Comparison of ENCODE assay signal across 28 mouse cellular contexts in genomic region chr19:19033974-19034373, GRCm38 (mm10).
"Had no signal": no experiment of that assay in that cellular context is flagged by ENCODE, and none has a peak within 500 bp of the region (broad histone marks: within the 10 kb centered on the region; RNA-seq: fewer than 3 reads in every experiment).

No protein-coding gene starts in this region.

- H3K9me3 ChIP-seq: limb, embryonic 10.5 days; limb, embryonic 12.5 days; limb, embryonic 13.5 days; limb, embryonic 15.5 days; liver, embryonic 12.5 days; liver, embryonic 13.5 days; liver, embryonic 15.5 days; megakaryocyte, embryonic 14.5 days; midbrain, embryonic 10.5 days; midbrain, embryonic 12.5 days; midbrain, embryonic 13.5 days; midbrain, embryonic 15.5 days had no signal

- H3K4me3 ChIP-seq: left cerebral cortex, adult 2 months; limb, embryonic 10.5 days; limb, embryonic 12.5 days; limb, embryonic 13.5 days; limb, embryonic 15.5 days; liver, embryonic 12.5 days; liver, embryonic 13.5 days; liver, embryonic 15.5 days; megakaryocyte, embryonic 14.5 days; midbrain, embryonic 10.5 days; midbrain, embryonic 12.5 days; midbrain, embryonic 13.5 days; midbrain, embryonic 15.5 days; myocyte had no signal

- H3K27me3 ChIP-seq: limb, embryonic 12.5 days; limb, embryonic 13.5 days; limb, embryonic 15.5 days; liver, embryonic 12.5 days; liver, embryonic 13.5 days; liver, embryonic 15.5 days; megakaryocyte, embryonic 14.5 days; midbrain, embryonic 12.5 days; midbrain, embryonic 13.5 days; midbrain, embryonic 15.5 days had no signal

- H3K27ac ChIP-seq: left cerebral cortex, adult 2 months; limb, embryonic 10.5 days; limb, embryonic 12.5 days; limb, embryonic 13.5 days; limb, embryonic 15.5 days; liver, embryonic 12.5 days; liver, embryonic 13.5 days; liver, embryonic 14.5 days; liver, embryonic 15.5 days; macrophage; midbrain, embryonic 10.5 days; midbrain, embryonic 12.5 days; midbrain, embryonic 13.5 days; midbrain, embryonic 15.5 days had no signal

- H3K4me1 ChIP-seq: limb, embryonic 10.5 days; limb, embryonic 12.5 days; limb, embryonic 13.5 days; limb, embryonic 15.5 days; liver, embryonic 12.5 days; liver, embryonic 13.5 days; liver, embryonic 15.5 days; megakaryocyte, embryonic 14.5 days; midbrain, embryonic 10.5 days; midbrain, embryonic 12.5 days; midbrain, embryonic 13.5 days; midbrain, embryonic 15.5 days had no signal

- H3K4me2 ChIP-seq: limb, embryonic 12.5 days; limb, embryonic 13.5 days; limb, embryonic 15.5 days; liver, embryonic 11.5 days; liver, embryonic 12.5 days; liver, embryonic 13.5 days; liver, embryonic 15.5 days; midbrain, embryonic 11.5 days; midbrain, embryonic 12.5 days; midbrain, embryonic 13.5 days; midbrain, embryonic 15.5 days had no signal

- DNase-seq: layer of hippocampus, postnatal 36 days; left cerebral cortex, postnatal 4 days; liver; liver, embryonic 13.5 days; liver, postnatal 0 days; lung, adult 18-20 months; lung, adult 2 months; lung, postnatal 14 days; lung, postnatal 36 days; midbrain, embryonic 14.5 days had no signal

- ATAC-seq: liver, embryonic 12.5 days; liver, postnatal 0 days; midbrain, embryonic 13.5 days; midbrain, embryonic 15.5 days; midbrain, embryonic 16.5 days had no signal

- H3K36me3 ChIP-seq: limb, embryonic 10.5 days; limb, embryonic 12.5 days; limb, embryonic 13.5 days; limb, embryonic 15.5 days; liver, embryonic 12.5 days; liver, embryonic 13.5 days; liver, embryonic 15.5 days; midbrain, embryonic 10.5 days; midbrain, embryonic 12.5 days; midbrain, embryonic 13.5 days; midbrain, embryonic 15.5 days had no signal

- H3K9ac ChIP-seq: limb, embryonic 12.5 days; limb, embryonic 13.5 days; limb, embryonic 15.5 days; liver, embryonic 12.5 days; liver, embryonic 13.5 days; liver, embryonic 14.5 days; liver, embryonic 15.5 days; liver, postnatal 0 days; midbrain, embryonic 12.5 days; midbrain, embryonic 13.5 days; midbrain, embryonic 15.5 days had no signal
